Mouse (Mus musculus) thymus, adult 2 months (tissue): ENCODE data around the gene Syt14. TPM values are rescaled to one million over a fixed set of nuclear protein-coding genes. Genes with fewer than 3 reads are reported as not detected.

Source experiments
- DNase-seq: peaks from one replicate; pipeline ENCODE4 v3.0.0; 2021
- H3K27ac ChIP-seq: fragments of 200-500 bp; 2 replicates; pipeline ENCODE4 v1.5.1; 2012; ENCODE audit warnings: low read length, control low read depth; ENCODE audit not compliant: control insufficient read depth, insufficient read depth
- H3K27me3 ChIP-seq: fragments of 200-500 bp; 2 replicates; pipeline ENCODE4 v1.6.1; 2012; ENCODE audit warnings: mild to moderate bottlenecking, low read length, moderate library complexity, mixed read lengths; ENCODE audit not compliant: control insufficient read depth, insufficient read depth
- H3K36me3 ChIP-seq: fragments of 200-500 bp; 2 replicates; pipeline ENCODE4 v1.6.1; 2012; ENCODE audit warnings: mild to moderate bottlenecking, low read length, moderate library complexity; ENCODE audit not compliant: control insufficient read depth, insufficient read depth
- H3K4me1 ChIP-seq: fragments of 200-500 bp; replicated peaks from 2 replicates; pipeline ENCODE4 v1.6.1; 2012; ENCODE audit warnings: low read length; ENCODE audit not compliant: control insufficient read depth, insufficient read depth
- H3K4me3 ChIP-seq: fragments of 200-500 bp; 2 replicates; pipeline ENCODE4 v1.5.1; 2012; ENCODE audit warnings: mild to moderate bottlenecking, low read length, control low read depth, moderate library complexity; ENCODE audit not compliant: control insufficient read depth, insufficient read depth
- CTCF ChIP-seq: fragments of 200-500 bp; IDR thresholded peaks from 2 replicates; pipeline ENCODE4 v1.5.1; 2012; ENCODE audit warnings: mild to moderate bottlenecking, control low read depth, low read length, moderate library complexity, borderline replicate concordance; ENCODE audit not compliant: control insufficient read depth, poor library complexity, insufficient read depth; ENCODE audit errors: extremely low read depth
- POLR2A ChIP-seq: fragments of 200-500 bp; IDR thresholded peaks from 2 replicates; pipeline ENCODE4 v1.6.1; 2012; ENCODE audit warnings: mild to moderate bottlenecking, low read length, control low read depth, moderate library complexity; ENCODE audit not compliant: control insufficient read depth, poor library complexity, insufficient read depth; ENCODE audit errors: extremely low read depth
- WGBS: fragments of 180-500 bp; shearing (Covaris S2); methylation state at CpG from one replicate; pipeline ENCODE4 v1.1.7; 2018; 5-methylcytosine and 5-hydroxymethylcytosine counted together
- polyA plus RNA-seq: library from polyadenylated mRNA; depleted of rRNA; stranded (reverse); fragments of >200 nt; gene quantifications from 2 replicates; pipeline ENCODE4 v1.2.3, GENCODE M21; 2012

Gene Syt14
- polyA plus RNA-seq, 1 experiment, result 0.97 TPM

DNA sequence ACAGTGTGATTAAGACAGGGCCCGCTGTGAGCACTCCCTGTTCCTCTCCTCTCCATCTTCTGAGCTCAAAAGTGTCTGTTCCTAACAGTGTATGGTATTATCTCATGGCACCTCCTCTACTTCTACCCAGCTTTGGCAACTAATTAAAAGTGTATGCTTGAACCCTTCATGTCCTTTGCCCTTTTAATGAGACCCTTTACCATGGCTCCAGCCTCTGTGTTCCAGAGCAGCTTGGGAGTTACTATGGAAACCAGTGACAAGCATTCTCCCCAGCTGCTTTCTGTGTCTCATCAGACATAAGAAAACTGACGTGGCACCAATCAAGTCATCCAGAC, 87.8 kb downstream of the Syt14 start:
- TF ChIP-seq CTCF (no peak), POLR2A (no peak)
- Histone ChIP-seq H3K27ac (no peak overlapping the region), H3K4me3 (no peak overlapping the region), H3K4me1 (no peaks in the 10 kb centered on the region), H3K27me3 (no peaks in the 10 kb centered on the region), H3K36me3 (no peaks in the 10 kb centered on the region)
- no peak for DNase-seq
- 95% methylated on average over 2 of the region's 2 CpGs for whole genome bisulfite sequencing

DNA sequence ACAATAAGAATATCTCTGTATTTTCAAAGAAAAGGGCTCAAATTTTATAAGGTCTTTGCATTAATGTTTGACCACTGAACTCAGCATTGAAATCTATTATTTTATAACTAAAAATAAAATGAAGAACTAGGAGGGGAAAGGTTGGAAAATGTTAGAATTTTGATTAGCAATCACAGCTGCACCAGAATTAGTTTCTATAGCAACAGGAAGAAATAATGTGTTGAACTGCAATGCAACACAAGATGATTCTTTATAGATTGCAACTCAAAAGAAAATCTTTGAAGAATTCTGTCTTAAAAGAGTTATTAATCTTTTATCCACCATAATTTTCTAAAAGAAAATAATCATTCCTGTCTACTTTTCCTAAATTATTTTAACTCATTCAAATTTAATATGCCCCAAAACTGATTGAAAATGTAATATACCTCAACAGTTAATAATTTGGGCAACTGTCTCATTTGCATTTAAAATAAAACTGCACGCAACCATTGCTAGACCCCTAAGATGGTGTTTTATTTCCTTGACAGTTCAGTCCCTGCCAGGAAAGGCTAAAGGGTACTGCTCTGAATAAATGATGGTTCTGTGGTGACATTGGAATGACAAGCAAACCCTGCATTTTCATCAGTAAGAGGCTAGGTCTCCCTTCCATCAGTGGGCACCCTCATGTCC, 88.3 kb downstream of the Syt14 start:
- no peak for TF ChIP-seq POLR2A
- TF ChIP-seq CTCF, result no peak
- no peak for DNase-seq
- H3K36me3 ChIP-seq, result no peaks in the 10 kb centered on the region
- H3K27me3 ChIP-seq, result no peaks in the 10 kb centered on the region
- no peak overlapping the region for H3K4me3 ChIP-seq
- no peak overlapping the region for H3K27ac ChIP-seq
- 97% methylated on average over 1 of the region's 1 CpGs for WGBS
- no peaks in the 10 kb centered on the region for H3K4me1 ChIP-seq

DNA sequence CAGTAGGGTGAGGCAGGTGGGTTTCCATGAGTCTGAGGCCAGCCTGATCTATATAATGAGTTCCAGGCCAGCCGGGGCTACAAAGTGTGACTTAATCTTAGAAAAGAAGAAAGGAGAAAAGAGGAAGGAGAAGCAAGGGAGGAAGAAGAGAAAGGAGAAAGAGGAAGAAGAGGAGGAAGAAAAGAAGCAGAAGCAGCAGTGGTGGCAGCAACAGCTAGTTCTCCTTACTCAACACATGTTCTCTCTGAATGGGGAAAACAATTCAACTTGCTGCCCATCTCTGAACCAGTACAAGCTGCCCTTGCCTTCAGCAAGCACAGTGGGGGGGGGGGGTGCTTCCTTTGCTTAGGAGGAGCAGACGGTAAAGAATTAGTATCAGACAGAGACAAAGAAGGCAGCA, 96.5 kb downstream of the Syt14 start:
- no peaks in the 10 kb centered on the region for H3K27me3 ChIP-seq
- WGBS, result 24% methylated on average over 2 of the region's 2 CpGs
- no peak for DNase-seq
- no peak for TF ChIP-seq CTCF
- no peak for TF ChIP-seq POLR2A
- no peak overlapping the region for H3K4me3 ChIP-seq
- H3K27ac ChIP-seq, result no peak overlapping the region
- H3K36me3 ChIP-seq, result no peaks in the 10 kb centered on the region
- no peaks in the 10 kb centered on the region for H3K4me1 ChIP-seq

DNA sequence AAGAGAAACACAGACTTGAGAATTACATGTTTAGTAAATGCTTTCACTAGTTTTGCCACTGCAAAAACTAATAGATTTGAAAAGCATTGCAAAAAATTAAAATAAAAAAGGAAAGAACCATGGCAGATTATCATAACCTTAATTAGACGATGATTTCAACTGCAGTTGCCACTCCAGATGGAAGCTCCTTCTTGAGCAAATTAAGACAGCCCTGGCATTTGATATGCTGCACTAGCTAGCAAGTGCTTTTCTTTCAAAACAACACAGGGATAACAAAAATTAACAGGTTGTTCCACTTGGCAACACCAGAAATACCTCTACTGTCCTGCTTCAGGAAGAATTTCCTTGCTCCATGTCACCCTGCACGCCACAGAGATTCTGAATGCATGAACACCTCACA, 97.6 kb downstream of the Syt14 start:
- no peak for TF ChIP-seq POLR2A
- no peak for TF ChIP-seq CTCF
- Histone ChIP-seq H3K4me3 (no peak overlapping the region), H3K27ac (no peak overlapping the region), H3K27me3 (no peaks in the 10 kb centered on the region), H3K4me1 (no peaks in the 10 kb centered on the region), H3K36me3 (no peaks in the 10 kb centered on the region)
- no peak for DNase-seq
- WGBS, result 92% methylated on average over 2 of the region's 2 CpGs

DNA sequence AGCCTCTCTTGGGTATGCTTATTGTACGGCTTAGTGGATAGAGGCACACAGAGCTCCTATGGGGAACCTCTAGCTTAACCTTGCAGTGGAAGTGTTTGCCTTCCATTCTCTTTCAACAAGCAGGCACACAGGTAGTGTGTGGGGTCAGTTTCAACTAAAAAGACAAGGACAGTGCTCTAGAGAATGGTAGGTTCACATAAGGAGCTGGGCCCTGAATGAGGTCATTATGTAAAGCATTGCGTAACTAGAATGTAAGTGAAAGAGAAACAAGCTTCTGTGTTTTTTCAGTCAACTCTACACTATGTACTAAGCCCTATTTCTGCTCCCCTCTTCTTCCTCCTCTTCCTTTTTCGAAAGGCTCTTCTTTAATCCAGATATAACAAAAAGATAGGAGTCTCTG, 103.8 kb downstream of the Syt14 start:
- WGBS, result 88% methylated on average over 3 of the region's 3 CpGs
- Histone ChIP-seq H3K4me1 (no peaks in the 10 kb centered on the region), H3K27me3 (no peaks in the 10 kb centered on the region), H3K36me3 (no peaks in the 10 kb centered on the region), H3K27ac (no peak overlapping the region), H3K4me3 (no peak overlapping the region)
- no peak for TF ChIP-seq CTCF
- no peak for TF ChIP-seq POLR2A
- no peak for DNase-seq

DNA sequence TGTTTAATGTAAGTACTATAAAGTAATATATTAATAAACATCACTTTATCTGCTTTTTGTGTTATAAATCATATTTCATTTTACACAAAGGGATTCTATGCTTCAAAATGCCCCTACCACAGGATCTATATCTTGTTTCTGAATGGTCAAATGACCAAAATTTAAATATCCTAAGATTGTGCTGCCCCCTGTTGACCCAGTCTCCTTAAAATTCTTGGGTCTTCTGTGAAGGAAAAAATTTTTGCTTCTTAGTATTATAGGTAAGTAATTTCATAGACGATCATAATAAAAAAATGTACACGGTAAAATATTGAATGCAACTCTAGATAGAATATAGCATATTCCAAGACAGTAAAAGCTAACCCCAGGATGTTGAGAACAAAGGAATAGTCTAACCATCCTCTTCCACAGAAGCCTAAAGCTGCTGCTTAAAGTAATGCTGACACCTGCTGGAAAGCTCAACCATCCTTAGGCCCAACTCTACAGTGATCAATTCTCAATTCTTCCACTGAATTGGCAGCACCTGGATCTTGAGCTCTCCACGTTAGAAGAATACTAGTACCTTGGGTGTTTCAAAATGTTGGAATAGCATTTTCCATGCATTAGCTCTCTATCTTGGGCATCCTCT, 123.4 kb downstream of the Syt14 start:
- no peak for DNase-seq
- TF ChIP-seq POLR2A (no peak), CTCF (no peak)
- Histone ChIP-seq H3K27ac (no peak overlapping the region), H3K27me3 (no peaks in the 10 kb centered on the region), H3K36me3 (no peaks in the 10 kb centered on the region), H3K4me3 (no peak overlapping the region), H3K4me1 (no peaks in the 10 kb centered on the region)
- WGBS, result 76% methylated on average over 3 of the region's 3 CpGs

DNA sequence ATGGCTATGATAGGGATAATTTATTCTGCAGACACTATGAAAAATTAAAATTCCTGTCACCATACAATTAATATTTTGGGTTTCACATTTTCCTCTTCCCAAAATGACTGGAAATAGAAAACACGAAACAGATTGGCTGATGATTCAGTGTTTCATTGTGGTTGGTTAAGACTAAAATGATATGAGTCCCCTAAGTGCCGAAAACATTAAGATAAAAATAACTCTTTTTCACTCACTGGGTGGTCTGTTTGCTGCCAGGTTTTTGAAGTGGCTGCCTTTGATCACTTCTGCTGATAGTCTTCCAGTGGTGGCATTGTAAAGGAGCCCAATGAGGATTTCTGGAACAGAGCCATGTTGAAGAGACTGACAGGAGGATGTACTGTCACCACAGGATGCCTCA, 134.1 kb downstream of the Syt14 start:
- H3K27me3 ChIP-seq, result no peaks in the 10 kb centered on the region
- no peak for DNase-seq
- H3K4me3 ChIP-seq, result no peak overlapping the region
- H3K4me1 ChIP-seq, result no peaks in the 10 kb centered on the region
- TF ChIP-seq CTCF (no peak), POLR2A (no peak)
- no peak overlapping the region for H3K27ac ChIP-seq
- H3K36me3 ChIP-seq, result no peaks in the 10 kb centered on the region
- WGBS, result 47% methylated on average over 2 of the region's 2 CpGs
